ENCODE assay signal across 8 mouse cellular contexts in the genomic region with DNA sequence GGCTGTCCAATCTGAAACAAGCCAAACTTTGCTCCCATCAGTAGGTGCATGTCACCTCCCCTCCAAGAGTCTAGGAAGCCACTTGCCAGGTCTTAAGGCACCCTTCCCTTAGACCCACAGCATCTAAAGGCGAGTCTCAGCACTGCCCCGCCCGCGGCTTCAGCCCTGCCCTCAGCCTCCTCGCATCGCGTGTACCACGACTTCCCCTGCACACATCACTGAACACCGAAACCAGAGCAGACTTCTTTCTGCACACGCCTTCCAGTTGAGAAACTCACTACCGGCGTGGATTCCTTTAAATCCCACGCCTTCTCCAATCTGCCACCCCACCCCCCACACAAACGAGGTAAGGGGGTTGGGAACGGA.
A peak's percentile ranks its signal among the peaks of the same experiment; 100 is the strongest.
DNase-seq lines count a peak whose midpoint lies in the region; ATAC-seq and TF ChIP-seq lines count a peak whose summit lies in the region.

No protein-coding gene starts in this region.

- no peak for TF ChIP-seq POLR2A in testis, adult 2 months (IDR thresholded peaks at IDR 0.05; ENCODE audit: control insufficient read depth, low read depth, low read length)

- H3K4me3 ChIP-seq in testis, adult 2 months (ENCODE audit: control insufficient read depth, low read depth, low read length): peak overlapping the region; percentile 4
- H3K4me3 ChIP-seq in hindbrain, postnatal 0 days (ENCODE audit: low read length): peak overlapping the region; percentile 66
- peak overlapping the region; percentile 80 for H3K4me3 ChIP-seq in midbrain, embryonic 16.5 days (ENCODE audit: low read depth, low read length)

- 1% methylated on average over 15 of the region's 15 CpGs for WGBS in hindbrain, postnatal 0 days
- under 1% methylated on average over 15 of the region's 15 CpGs for WGBS in midbrain, embryonic 16.5 days

- no peaks in the 10 kb centered on the region for H3K9me3 ChIP-seq in hindbrain, postnatal 0 days (ENCODE audit: low read length)
- no peaks in the 10 kb centered on the region for H3K9me3 ChIP-seq in midbrain, embryonic 16.5 days (replicated peaks; ENCODE audit: control insufficient read depth, low read length, poor library complexity, severe bottlenecking)

- no peaks in the 10 kb centered on the region for H3K36me3 ChIP-seq in testis, adult 2 months (ENCODE audit: control insufficient read depth, insufficient read depth, low read length)
- H3K36me3 ChIP-seq in hindbrain, postnatal 0 days (ENCODE audit: insufficient read depth, low read length): no peaks in the 10 kb centered on the region
- no peaks in the 10 kb centered on the region for H3K36me3 ChIP-seq in midbrain, embryonic 16.5 days (ENCODE audit: control insufficient read depth, insufficient read depth, low read length)

- no peak for TF ChIP-seq CTCF in testis, adult 2 months (IDR thresholded peaks at IDR 0.05; ENCODE audit: control insufficient read depth, insufficient read depth, insufficient replicate concordance, low read depth, low read length)
- no peak for TF ChIP-seq CTCF in hindbrain, postnatal 0 days (IDR thresholded peaks at IDR 0.05; ENCODE audit: low read depth)

- H3K4me1 ChIP-seq in testis, adult 2 months (ENCODE audit: control insufficient read depth, insufficient read depth, low read length): 0 out of 2 replicates have a peak, but pooled peaks cover 2% of the 10 kb centered on the region
- 0 out of 2 replicates have a peak, but pooled peaks cover 6% of the 10 kb centered on the region for H3K4me1 ChIP-seq in hindbrain, postnatal 0 days (ENCODE audit: insufficient read depth, low read length)
- H3K4me1 ChIP-seq in midbrain, embryonic 16.5 days (ENCODE audit: control insufficient read depth, insufficient read depth, low read length): peaks cover 23% of the 10 kb centered on the region

- no peak for DNase-seq in frontal cortex, postnatal 25 days (ENCODE audit: low spot score in 2 of 2)
- DNase-seq in testis, postnatal 10 days (ENCODE audit: low spot score): no peak
- DNase-seq in hindbrain, postnatal 0 days (ENCODE audit: low spot score): peak; percentile 54
- no peak for DNase-seq in urinary bladder, adult 2 months (ENCODE audit: low spot score)
- no peak for DNase-seq in natural killer cell, adult 2 months (ENCODE audit: low spot score in 2 of 2)

- H3K9ac ChIP-seq in hindbrain, postnatal 0 days (replicated peaks; ENCODE audit: low read length): peak overlapping the region; percentile 69
- peak overlapping the region; percentile 92 for H3K9ac ChIP-seq in midbrain, embryonic 16.5 days (ENCODE audit: low read depth, low read length)

- ATAC-seq in frontal cortex, adult (ENCODE audit: low TSS enrichment): peak; percentile 60
- peak; percentile 57 for ATAC-seq in hindbrain, postnatal 0 days
- peak; percentile 68 for ATAC-seq in midbrain, embryonic 16.5 days

- no peaks in the 10 kb centered on the region for H3K27me3 ChIP-seq in testis, adult 2 months (ENCODE audit: control insufficient read depth, insufficient read depth, low read length)
- no peaks in the 10 kb centered on the region for H3K27me3 ChIP-seq in hindbrain, postnatal 0 days (ENCODE audit: insufficient read depth, low read length)
- 0 out of 2 replicates have a peak, but pooled peaks cover 3% of the 10 kb centered on the region for H3K27me3 ChIP-seq in midbrain, embryonic 16.5 days (ENCODE audit: control insufficient read depth, insufficient read depth, low read depth, low read length)

- H3K4me2 ChIP-seq in hindbrain, postnatal 0 days (ENCODE audit: low read depth, low read length): peak overlapping the region; percentile 86
- H3K4me2 ChIP-seq in midbrain, embryonic 16.5 days (ENCODE audit: low read length): peak overlapping the region; percentile 80

- H3K27ac ChIP-seq in testis, adult 2 months (ENCODE audit: control insufficient read depth, insufficient read depth, low read depth, low read length): no peak overlapping the region
- peak overlapping the region; percentile 82 for H3K27ac ChIP-seq in hindbrain, postnatal 0 days
- H3K27ac ChIP-seq in midbrain, embryonic 16.5 days (ENCODE audit: low read length): peak overlapping the region; percentile 85

Comparison
In these comparisons a context has a peak if more than half of its experiments do, and no peak if none do; other contexts are left out.
1. H3K4me3 ChIP-seq: peak in every context shown above with its lines; median percentile 80 in midbrain, embryonic 16.5 days; 66 in hindbrain, postnatal 0 days; 4 in testis, adult 2 months.